Mouse (Mus musculus) G1E (cell line): Measurements from ENCODE around the gene Tppp.

ENCODE experiments used
- CTCF ChIP-seq: IDR thresholded peaks from 2 replicates; pipeline ENCODE4 v1.5.1; 2012; ENCODE audit warnings: low read depth, low read length, inconsistent platforms, mixed read lengths
- GATA2 ChIP-seq: IDR thresholded peaks from 2 replicates; pipeline ENCODE4 v1.6.1; 2012; ENCODE audit warnings: low read depth, low read length, inconsistent platforms, borderline replicate concordance
- POLR2AphosphoS5 ChIP-seq: IDR thresholded peaks from 2 replicates; pipeline ENCODE4 v1.6.1; 2012; ENCODE audit warnings: low read depth, low read length, inconsistent platforms; ENCODE audit not compliant: insufficient replicate concordance

DNA sequence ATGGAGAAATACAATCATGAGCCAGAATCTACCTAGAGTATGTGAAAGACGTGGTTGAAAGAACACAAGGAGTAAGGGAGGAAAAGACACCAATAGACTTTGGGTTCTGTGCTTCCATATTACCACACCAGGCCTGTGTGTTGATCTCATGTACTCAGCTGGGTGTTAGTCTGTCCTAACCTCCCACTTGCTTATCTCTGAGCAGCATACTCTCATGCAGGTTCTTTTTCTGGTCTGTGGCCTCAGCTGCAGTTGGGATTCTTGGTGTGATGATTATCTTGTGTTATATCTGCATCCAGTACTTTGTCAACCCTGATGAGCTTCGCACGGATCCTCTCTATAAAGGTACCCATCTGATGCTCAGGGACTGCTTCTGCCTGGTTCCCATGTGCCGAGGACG lies 32.3 kb upstream of the Tppp start:
- TF ChIP-seq GATA2 (no peak), CTCF (no peak), POLR2AphosphoS5 (no peak)
